Mouse (Mus musculus): Measurements from ENCODE around the gene Eid2b. TPM values are rescaled to one million over a fixed set of nuclear protein-coding genes. Genes with fewer than 3 reads are reported as not detected.

Gene Eid2b
- total and polyA plus RNA-seq, 2 experiments = 3.0 to 3.5 TPM

DNA sequence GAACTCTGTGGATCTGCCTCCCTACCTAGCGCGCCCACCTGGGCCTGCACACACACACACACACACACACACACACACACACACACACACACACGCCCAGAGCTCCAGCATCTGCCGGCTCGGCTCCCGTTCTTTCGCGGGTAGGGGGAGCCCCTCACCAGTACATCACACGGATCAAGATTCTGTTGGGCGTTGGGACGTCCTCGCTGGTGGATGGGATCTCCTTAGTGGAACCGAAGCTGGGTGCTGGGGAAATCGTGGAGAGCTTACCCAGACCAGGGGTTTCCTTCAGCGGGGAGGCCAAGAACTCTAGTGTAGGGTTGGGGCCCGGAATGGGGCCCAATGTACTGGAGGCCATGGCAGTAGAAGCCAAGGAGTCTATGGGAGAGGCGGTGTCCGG lies 12.6 kb downstream of the Eid2b start:
- Histone ChIP-seq H3K36me3 (ENCODE audit: control insufficient read depth, insufficient read depth, low read length) (no peaks in the 10 kb centered on the region), H3K9ac (ENCODE audit: low read depth, low read length) (no peak overlapping the region), H3K79me2 (ENCODE audit: control insufficient read depth, insufficient read depth, low read length) (no peaks in the 10 kb centered on the region), H3K27me3 (ENCODE audit: control insufficient read depth, insufficient read depth, low read length) (peaks cover 19% of the 10 kb centered on the region), H3K4me3 (ENCODE audit: insufficient read depth, low read depth, low read length) (no peak overlapping the region), H3K4me1 (ENCODE audit: control insufficient read depth, insufficient read depth, low read length) (no peaks in the 10 kb centered on the region), H3K27ac (replicated peaks; ENCODE audit: insufficient read depth, low read depth, low read length) (no peak overlapping the region)
- 2% methylated on average over 16 of the region's 18 CpGs for WGBS
- DNase-seq (ENCODE audit: extremely low read depth, low read depth, low spot score) = no peak
- no peak for TF ChIP-seq POLR2A (IDR thresholded peaks at IDR 0.05; ENCODE audit: extremely low read depth, insufficient read depth, low read length)
- no peak for TF ChIP-seq CTCF (IDR thresholded peaks at IDR 0.05; ENCODE audit: low read depth, low read length)

DNA sequence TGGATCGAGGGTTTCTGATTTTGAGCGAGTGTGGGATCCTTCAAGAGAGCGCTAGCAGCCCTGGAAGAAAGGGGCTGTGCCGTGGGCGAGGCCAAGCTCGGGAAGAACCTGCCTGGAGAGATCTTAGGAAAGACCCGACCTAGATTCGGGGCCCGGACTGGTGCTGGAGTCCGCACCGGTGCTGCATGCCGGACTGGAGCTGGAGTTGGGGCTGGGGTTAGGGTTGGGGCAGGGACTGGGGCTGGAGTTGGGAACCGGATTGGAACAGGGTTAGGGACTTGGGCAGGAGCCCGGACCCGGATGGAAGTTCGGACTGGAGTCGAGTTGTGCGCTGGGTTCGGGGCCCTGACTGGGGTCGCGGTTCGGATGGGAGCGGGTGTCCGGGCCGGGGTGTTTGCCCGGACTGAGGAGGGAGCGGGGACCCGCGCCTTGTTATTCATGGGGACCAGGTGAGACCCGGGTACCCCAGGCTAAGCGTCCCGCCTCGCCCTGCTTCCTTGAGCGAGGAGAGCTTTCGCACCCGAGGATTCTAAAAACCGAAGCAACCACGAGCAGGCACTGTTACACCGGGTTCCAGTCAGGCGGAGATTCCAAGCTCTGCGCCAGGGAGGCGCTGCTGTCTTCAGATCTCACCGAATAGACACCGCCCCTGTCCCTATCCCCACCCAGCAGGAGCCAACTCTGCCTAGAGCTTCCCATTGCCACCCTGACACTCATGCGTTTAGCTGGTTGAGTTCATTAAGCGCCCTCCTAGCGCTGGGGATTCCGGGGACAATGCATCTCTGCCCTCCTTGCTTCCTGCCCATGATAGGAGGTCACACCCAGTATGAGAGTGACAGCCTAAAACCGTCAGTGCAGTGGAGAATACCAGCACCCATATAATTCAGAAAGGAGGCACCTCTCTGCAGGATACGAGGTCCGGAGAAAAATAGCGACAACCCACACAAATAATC lies 13.4 kb downstream of the Eid2b start, which contains the start of gene Selenov:
Gene Selenov, minus strand, starts transcription at position 549 of the 953 bp plus-strand sequence.
- no peak within 1 kb of the TSS for H3K4me3 ChIP-seq (ENCODE audit: insufficient read depth, low read depth, low read length)
- H3K36me3 ChIP-seq (ENCODE audit: control insufficient read depth, insufficient read depth, low read length) = no peaks in the 10 kb centered on the region
- H3K4me1 ChIP-seq (ENCODE audit: control insufficient read depth, insufficient read depth, low read length) = no peaks in the 10 kb centered on the region
- H3K9ac ChIP-seq (ENCODE audit: low read depth, low read length) = no peak within 1 kb of the TSS
- H3K27me3 ChIP-seq (ENCODE audit: control insufficient read depth, insufficient read depth, low read length) = peaks cover 19% of the 10 kb centered on the region
- no peak for TF ChIP-seq CTCF (IDR thresholded peaks at IDR 0.05; ENCODE audit: low read depth, low read length)
- no peak for TF ChIP-seq POLR2A (IDR thresholded peaks at IDR 0.05; ENCODE audit: extremely low read depth, insufficient read depth, low read length)
- DNase-seq (ENCODE audit: extremely low read depth, low read depth, low spot score) = no peak
- no peak within 1 kb of the TSS for H3K27ac ChIP-seq (replicated peaks; ENCODE audit: insufficient read depth, low read depth, low read length)
- H3K79me2 ChIP-seq (ENCODE audit: control insufficient read depth, insufficient read depth, low read length) = no peaks in the 10 kb centered on the region
- 6% methylated on average over 52 of the region's 52 CpGs for WGBS

DNA sequence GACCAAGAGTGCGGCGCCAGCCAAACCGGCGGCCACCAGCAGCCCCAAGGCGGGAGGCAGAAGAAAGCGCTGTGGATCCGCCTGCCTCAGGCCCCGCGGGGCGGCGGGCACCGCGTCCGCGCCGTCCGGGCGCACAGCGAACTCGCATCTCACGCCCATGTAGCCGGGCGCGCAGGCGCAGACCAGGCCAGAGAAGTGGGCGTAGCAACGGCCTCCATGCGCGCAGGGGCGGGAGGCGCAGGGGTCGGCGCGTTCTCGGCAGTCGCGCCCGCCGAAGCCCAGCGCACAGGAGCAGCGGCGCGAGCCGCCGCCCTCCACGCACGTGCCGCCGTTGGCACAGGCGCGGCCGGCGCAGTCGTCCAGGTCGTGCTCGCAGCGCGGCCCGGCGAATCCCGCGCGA lies 16.9 kb downstream of the Eid2b start:
- H3K27ac ChIP-seq (replicated peaks; ENCODE audit: insufficient read depth, low read depth, low read length) = no peak overlapping the region
- no peak overlapping the region; the same call in 1 of the 2 replicates for H3K9ac ChIP-seq (ENCODE audit: low read depth, low read length)
- no peaks in the 10 kb centered on the region for H3K79me2 ChIP-seq (ENCODE audit: control insufficient read depth, insufficient read depth, low read length)
- WGBS = 8% methylated on average over 63 of the region's 63 CpGs
- H3K4me1 ChIP-seq (ENCODE audit: control insufficient read depth, insufficient read depth, low read length) = no peaks in the 10 kb centered on the region
- peaks cover 15% of the 10 kb centered on the region for H3K27me3 ChIP-seq (ENCODE audit: control insufficient read depth, insufficient read depth, low read length)
- H3K4me3 ChIP-seq (ENCODE audit: insufficient read depth, low read depth, low read length) = peak overlapping the region; percentile 45; the same call in 1 of the 2 replicates
- H3K36me3 ChIP-seq (ENCODE audit: control insufficient read depth, insufficient read depth, low read length) = no peaks in the 10 kb centered on the region
- no peak for DNase-seq (ENCODE audit: extremely low read depth, low read depth, low spot score)
- no peak for TF ChIP-seq POLR2A (IDR thresholded peaks at IDR 0.05; ENCODE audit: extremely low read depth, insufficient read depth, low read length)
- no peak for TF ChIP-seq CTCF (IDR thresholded peaks at IDR 0.05; ENCODE audit: low read depth, low read length)

DNA sequence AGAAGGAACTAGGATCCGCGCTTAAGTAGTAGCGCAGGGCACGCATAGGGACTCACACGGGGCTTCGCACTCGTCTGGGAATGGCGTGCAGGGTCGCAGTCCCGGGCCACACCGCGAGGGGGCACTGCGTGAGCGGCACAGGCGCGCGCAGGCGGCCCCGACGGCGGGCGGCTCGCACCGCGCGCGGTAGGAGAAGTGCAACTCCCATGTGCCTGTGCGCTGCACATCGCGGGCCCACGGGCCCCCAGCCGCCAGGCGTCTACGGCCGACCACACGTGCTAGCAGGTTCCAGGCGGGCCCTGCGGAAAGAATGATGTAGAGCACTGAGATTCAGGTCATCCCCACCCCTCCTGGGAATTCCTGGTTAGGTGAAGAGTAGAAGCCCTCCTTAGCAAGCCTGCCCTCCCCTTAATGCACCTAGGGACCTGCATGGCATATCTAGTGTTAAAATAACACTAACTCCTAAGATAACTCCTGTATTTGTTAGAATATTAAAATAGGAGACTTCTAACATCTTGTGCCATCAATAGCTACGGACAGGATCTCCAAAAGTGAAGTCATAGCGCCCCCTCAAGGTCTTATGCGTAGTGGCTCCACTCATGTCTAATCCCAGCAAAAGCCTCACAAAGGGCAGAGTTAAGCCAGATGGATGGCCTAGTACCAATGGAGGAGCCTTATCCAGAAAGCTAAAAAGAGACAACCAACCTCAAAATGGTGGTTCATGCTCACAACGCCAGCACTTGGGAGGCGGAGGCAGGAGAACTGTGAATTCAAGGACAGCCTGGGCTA lies 21.5 kb downstream of the Eid2b start:
- Histone ChIP-seq H3K9ac (ENCODE audit: low read depth, low read length) (no peak overlapping the region), H3K27ac (replicated peaks; ENCODE audit: insufficient read depth, low read depth, low read length) (no peak overlapping the region), H3K36me3 (ENCODE audit: control insufficient read depth, insufficient read depth, low read length) (no peaks in the 10 kb centered on the region), H3K4me1 (ENCODE audit: control insufficient read depth, insufficient read depth, low read length) (no peaks in the 10 kb centered on the region), H3K79me2 (ENCODE audit: control insufficient read depth, insufficient read depth, low read length) (no peaks in the 10 kb centered on the region), H3K27me3 (ENCODE audit: control insufficient read depth, insufficient read depth, low read length) (peaks cover 14% of the 10 kb centered on the region), H3K4me3 (ENCODE audit: insufficient read depth, low read depth, low read length) (no peak overlapping the region)
- DNase-seq (ENCODE audit: extremely low read depth, low read depth, low spot score) = peak; percentile 50
- TF ChIP-seq POLR2A (IDR thresholded peaks at IDR 0.05; ENCODE audit: extremely low read depth, insufficient read depth, low read length) (no peak), CTCF (IDR thresholded peaks at IDR 0.05; ENCODE audit: low read depth, low read length) (peak; percentile 40)
- WGBS = 21% methylated on average over 43 of the region's 43 CpGs

DNA sequence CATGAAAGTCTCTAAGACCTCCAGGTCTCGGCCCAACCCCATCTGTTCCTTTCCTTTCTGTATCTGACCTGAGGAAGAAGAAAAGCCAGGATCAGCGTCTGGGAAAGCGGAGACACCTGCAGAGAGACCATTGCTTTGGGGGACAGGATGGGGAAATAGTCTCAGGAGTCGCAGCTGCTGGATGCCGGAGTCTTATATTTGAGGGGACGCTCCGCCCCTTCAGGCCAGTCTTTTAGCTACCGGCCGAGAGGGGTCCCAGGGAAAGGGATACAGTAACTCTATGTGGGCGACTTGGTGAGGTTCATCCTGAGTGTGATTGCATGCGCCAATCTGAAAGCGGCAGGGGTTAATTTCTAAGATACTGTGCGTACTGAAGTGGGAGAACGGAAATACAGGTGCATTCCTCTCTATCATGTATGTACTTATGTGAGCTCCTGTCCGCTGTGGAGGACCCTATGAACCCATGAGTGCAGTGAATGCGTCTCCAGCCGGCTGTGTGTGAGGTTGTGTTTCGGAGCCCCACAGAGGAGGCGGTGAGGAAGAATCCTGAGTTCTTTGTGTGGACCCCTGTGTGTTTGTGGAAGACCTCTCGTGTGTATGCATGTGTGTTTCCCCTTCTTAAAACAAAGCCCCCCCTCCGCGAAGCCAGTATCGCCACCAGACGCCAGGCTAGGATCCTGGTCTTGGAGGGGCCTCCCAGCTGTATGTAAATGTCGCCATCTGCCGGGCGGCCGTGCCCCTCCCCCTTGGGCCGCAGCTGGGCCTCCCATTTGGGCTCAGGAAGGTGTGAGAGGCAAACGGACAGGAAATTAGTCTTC lies 24.3 kb downstream of the Eid2b start, which contains the start of gene Dll3:
Gene Dll3, minus strand, starts transcription at position 623 of the 818 bp plus-strand sequence.
- no peaks in the 10 kb centered on the region for H3K79me2 ChIP-seq (ENCODE audit: control insufficient read depth, insufficient read depth, low read length)
- peak; percentile 59 for TF ChIP-seq CTCF (IDR thresholded peaks at IDR 0.05; ENCODE audit: low read depth, low read length)
- no peak for TF ChIP-seq POLR2A (IDR thresholded peaks at IDR 0.05; ENCODE audit: extremely low read depth, insufficient read depth, low read length)
- H3K27me3 ChIP-seq (ENCODE audit: control insufficient read depth, insufficient read depth, low read length) = peaks cover 7% of the 10 kb centered on the region
- no peak within 1 kb of the TSS for H3K27ac ChIP-seq (replicated peaks; ENCODE audit: insufficient read depth, low read depth, low read length)
- no peak within 1 kb of the TSS for H3K4me3 ChIP-seq (ENCODE audit: insufficient read depth, low read depth, low read length)
- 6% methylated on average over 30 of the region's 30 CpGs for WGBS
- H3K9ac ChIP-seq (ENCODE audit: low read depth, low read length) = no peak within 1 kb of the TSS
- no peak for DNase-seq (ENCODE audit: extremely low read depth, low read depth, low spot score)
- no peaks in the 10 kb centered on the region for H3K4me1 ChIP-seq (ENCODE audit: control insufficient read depth, insufficient read depth, low read length)
- peaks cover 4% of the 10 kb centered on the region; the same call in 1 of the 2 replicates for H3K36me3 ChIP-seq (ENCODE audit: control insufficient read depth, insufficient read depth, low read length)
